Mouse (Mus musculus) kidney, adult 2 months (tissue): ENCODE measurements at regions not wholly inside any gene's neighbourhood (a gene's known extent, or its start where the extent isn't known, plus 50 kb on each side); places are given as distances from the start of the nearest gene placed in this dataset.
"Not testable (repeated sequence)": the region's sequence is repeated elsewhere in the genome, so short reads cannot be mapped to it uniquely, and the experiment has no call there.

Experiments
- DNase-seq: peaks from one replicate; pipeline ENCODE4 v3.0.0; 2021
- H3K27ac ChIP-seq: fragments of 200-500 bp; 2 replicates; pipeline ENCODE4 v1.5.1; 2012; ENCODE audit warnings: low read depth, low read length, control low read depth, inconsistent platforms; ENCODE audit not compliant: insufficient read depth
- H3K27me3 ChIP-seq: fragments of 200-500 bp; replicated peaks from 2 replicates; pipeline ENCODE4 v1.6.1; 2012; ENCODE audit warnings: mild to moderate bottlenecking, moderate library complexity, low read length, inconsistent platforms; ENCODE audit not compliant: control insufficient read depth, insufficient read depth
- H3K36me3 ChIP-seq: fragments of 200-500 bp; 2 replicates; pipeline ENCODE4 v1.6.1; 2012; ENCODE audit warnings: mild to moderate bottlenecking, moderate library complexity, low read length, inconsistent platforms; ENCODE audit not compliant: control insufficient read depth, insufficient read depth
- H3K4me1 ChIP-seq: fragments of 200-500 bp; 2 replicates; pipeline ENCODE4 v1.6.1; 2011; ENCODE audit warnings: low read length; ENCODE audit not compliant: control insufficient read depth, insufficient read depth
- H3K4me3 ChIP-seq: fragments of 200-500 bp; 2 replicates; pipeline ENCODE4 v1.5.1; 2011; ENCODE audit warnings: mild to moderate bottlenecking, low read depth, low read length, control low read depth; ENCODE audit not compliant: insufficient read depth
- CTCF ChIP-seq: fragments of 200-500 bp; conservative IDR thresholded peaks from 2 replicates; pipeline ENCODE4 v1.5.1; 2011; ENCODE audit warnings: low read depth, mild to moderate bottlenecking, control low read depth, low read length, moderate library complexity, mixed read lengths; ENCODE audit not compliant: insufficient read depth, insufficient read length
- POLR2A ChIP-seq: fragments of 200-500 bp; IDR thresholded peaks from one replicate; pipeline ENCODE4 v1.6.1; 2011; ENCODE audit warnings: low read depth, low read length, control low read depth
- WGBS: fragments of 180-500 bp; shearing (Covaris S2); methylation state at CpG from one replicate; pipeline ENCODE4 v1.1.7; 2018; 5-methylcytosine and 5-hydroxymethylcytosine counted together

DNA sequence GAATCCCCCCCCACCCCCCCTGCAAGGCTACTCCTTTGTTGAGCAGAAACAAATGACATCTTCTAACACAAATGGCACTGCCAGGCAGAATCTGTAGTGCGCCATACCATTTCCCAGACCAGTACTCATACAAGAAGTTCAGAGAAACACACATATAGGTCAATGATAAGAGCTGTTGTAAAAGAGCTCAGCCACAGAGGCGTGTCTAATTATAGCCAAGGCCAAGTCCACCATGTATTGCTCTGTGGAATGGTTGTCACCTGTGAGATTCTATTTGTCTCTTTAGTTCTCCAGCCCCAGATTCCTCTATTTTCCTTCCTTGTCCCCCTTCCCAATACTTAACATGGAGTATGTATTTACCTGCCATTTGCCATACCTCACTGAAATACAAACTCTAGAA, 72.0 kb upstream of the Anapc15-ps start:
- no peaks in the 10 kb centered on the region for H3K4me1 ChIP-seq
- H3K27ac ChIP-seq: no peak overlapping the region; the same call in 1 of the 2 replicates
- no peak overlapping the region for H3K4me3 ChIP-seq
- no peaks in the 10 kb centered on the region for H3K27me3 ChIP-seq
- no peak for TF ChIP-seq POLR2A
- no peak for TF ChIP-seq CTCF
- no peak for DNase-seq
- H3K36me3 ChIP-seq: no peaks in the 10 kb centered on the region
- 99% methylated on average over 2 of the region's 2 CpGs for WGBS

- H3K36me3 ChIP-seq: no peaks in the 10 kb centered on the region
- TF ChIP-seq POLR2A (no peak), CTCF (no peak)
- no peak for DNase-seq
- H3K4me3 ChIP-seq: no peak overlapping the region
- no peaks in the 10 kb centered on the region for H3K4me1 ChIP-seq
- H3K27me3 ChIP-seq: no peaks in the 10 kb centered on the region
- no peak overlapping the region for H3K27ac ChIP-seq
- WGBS: 57% methylated on average over 6 of the region's 6 CpGs
Observed at GRCm38 (mm10) chr10:95743627-95744026, 70.4 kb upstream of the Anapc15-ps start.

- peak; percentile 75 for DNase-seq
- no peak overlapping the region for H3K4me3 ChIP-seq
- TF ChIP-seq POLR2A (no peak), CTCF (no peak)
- no peaks in the 10 kb centered on the region for H3K36me3 ChIP-seq
- H3K27ac ChIP-seq: no peak overlapping the region
- H3K4me1 ChIP-seq: no peaks in the 10 kb centered on the region
- no peaks in the 10 kb centered on the region for H3K27me3 ChIP-seq
- WGBS: 61% methylated on average over 4 of the region's 4 CpGs
Observed at GRCm38 (mm10) chr10:95739421-95739820, 66.2 kb upstream of the Anapc15-ps start.

DNA sequence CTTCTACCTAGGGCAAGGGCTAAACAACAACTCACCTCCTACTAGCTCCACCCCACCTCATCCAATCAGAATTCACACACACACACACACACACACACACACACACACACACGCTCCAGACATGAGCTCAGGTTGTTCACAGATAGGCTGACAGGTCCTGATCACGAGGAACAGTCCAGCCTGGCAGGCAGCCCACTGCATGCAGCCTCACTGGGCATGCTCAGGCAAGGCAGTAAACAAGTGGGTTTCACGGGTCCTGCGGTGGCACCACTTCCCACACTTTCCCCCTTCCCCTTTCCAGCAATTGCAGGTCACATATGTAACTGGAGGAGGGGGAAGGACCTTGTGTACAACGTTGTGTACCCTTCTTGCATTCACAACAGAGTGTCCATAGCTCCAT, 63.5 kb upstream of the Anapc15-ps start:
- not testable (repeated sequence) for H3K4me1 ChIP-seq, H3K27ac ChIP-seq, H3K27me3 ChIP-seq, H3K36me3 ChIP-seq, H3K4me3 ChIP-seq
- 60% methylated on average over 5 of the region's 5 CpGs for WGBS
- peak; percentile 41 for DNase-seq

- Histone ChIP-seq H3K27ac (peak overlapping the region; percentile 49; the same call in 1 of the 2 replicates), H3K4me1 (peaks cover 15% of the 10 kb centered on the region), H3K4me3 (no peak overlapping the region), H3K36me3 (no peaks in the 10 kb centered on the region), H3K27me3 (no peaks in the 10 kb centered on the region)
- TF ChIP-seq CTCF: no peak
- no peak for TF ChIP-seq POLR2A
- 83% methylated on average over 10 of the region's 10 CpGs for WGBS
- DNase-seq: no peak
Observed at GRCm38 (mm10) chr10:95731001-95731400, 57.8 kb upstream of the Anapc15-ps start.

- WGBS: 30% methylated on average over 9 of the region's 9 CpGs
- TF ChIP-seq POLR2A: no peak
- no peak for TF ChIP-seq CTCF
- peak; percentile 81 for DNase-seq
- H3K27me3 ChIP-seq: no peaks in the 10 kb centered on the region
- H3K36me3 ChIP-seq: no peaks in the 10 kb centered on the region
- H3K4me3 ChIP-seq: peak overlapping the region; percentile 12; the same call in 1 of the 2 replicates
- peak overlapping the region; percentile 84 for H3K27ac ChIP-seq
- H3K4me1 ChIP-seq: peaks cover 21% of the 10 kb centered on the region
Observed at GRCm38 (mm10) chr10:95729890-95730289, 56.6 kb upstream of the Anapc15-ps start.

DNA sequence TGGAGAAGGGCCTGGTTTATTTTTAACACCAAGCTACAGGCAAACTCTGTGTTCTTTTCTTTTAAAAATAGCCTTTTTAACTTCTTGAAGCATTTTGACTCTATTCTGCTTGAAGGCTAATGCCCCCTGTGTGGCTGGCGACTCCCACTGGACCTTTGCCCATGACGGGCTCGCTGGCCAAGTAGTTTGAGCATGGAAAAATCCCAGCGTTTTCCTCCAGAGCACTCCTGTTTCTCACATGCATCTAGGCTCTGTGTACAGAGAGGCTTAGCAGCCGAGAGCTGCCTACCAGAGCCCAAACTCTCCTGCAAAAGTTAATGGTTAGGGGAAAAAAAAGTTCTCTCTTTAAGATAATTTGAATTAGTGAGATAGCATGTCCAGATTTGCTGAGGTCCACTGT, 52.7 kb upstream of the Anapc15-ps start:
- TF ChIP-seq POLR2A: no peak
- no peak for TF ChIP-seq CTCF
- DNase-seq: peak; percentile 97
- Histone ChIP-seq H3K4me3 (no peak overlapping the region), H3K27ac (peak overlapping the region; percentile 99), H3K4me1 (peaks cover 23% of the 10 kb centered on the region), H3K36me3 (no peaks in the 10 kb centered on the region), H3K27me3 (no peaks in the 10 kb centered on the region)
- 13% methylated on average over 5 of the region's 5 CpGs for WGBS

GRCm38 (mm10) chr10:95725349-95725748, 52.1 kb upstream of the Anapc15-ps start:
- Histone ChIP-seq H3K36me3 (no peaks in the 10 kb centered on the region), H3K4me1 (peaks cover 23% of the 10 kb centered on the region), H3K27ac (peak overlapping the region; percentile 99), H3K27me3 (no peaks in the 10 kb centered on the region), H3K4me3 (no peak overlapping the region)
- DNase-seq: no peak
- WGBS: 48% methylated on average over 5 of the region's 5 CpGs
- TF ChIP-seq POLR2A: no peak
- no peak for TF ChIP-seq CTCF
